Mouse (Mus musculus) midbrain, embryonic 14.5 days (tissue): ENCODE data around the gene Dlk1. TPM values are rescaled to one million over a fixed set of nuclear protein-coding genes. Genes with fewer than 3 reads are reported as not detected.
"Not testable (repeated sequence)": the region's sequence is repeated elsewhere in the genome, so short reads cannot be mapped to it uniquely, and the experiment has no call there.

Source experiments
- ATAC-seq: fragments of 200-750 bp; cut with Nextera tagmentation; 2 replicates; pipeline ENCODE4 v1.8.0; 2017; ENCODE audit warnings: moderate number of reproducible peaks, moderate library complexity; ENCODE audit not compliant: low FRiP score, low TSS enrichment
- DNase-seq: peaks from one replicate; pipeline ENCODE4 v3.0.0-alpha.2; 2015
- H3K27ac ChIP-seq: fragments of 300-500 bp; sonication (generic); replicated peaks from 2 replicates; pipeline ENCODE4 v1.5.1; 2014; ENCODE audit warnings: mild to moderate bottlenecking, low read depth, low read length, moderate library complexity
- H3K27me3 ChIP-seq: fragments of 300-500 bp; sonication (generic); 2 replicates; pipeline ENCODE4 v1.6.1; 2014; ENCODE audit warnings: low read length, control low read depth, mixed read lengths; ENCODE audit not compliant: control insufficient read depth, insufficient read depth
- H3K36me3 ChIP-seq: fragments of 300-500 bp; sonication (generic); 2 replicates; pipeline ENCODE4 v1.6.1; 2014; ENCODE audit warnings: low read length, control low read depth; ENCODE audit not compliant: control insufficient read depth, insufficient read depth
- H3K4me1 ChIP-seq: fragments of 300-500 bp; sonication (generic); 2 replicates; pipeline ENCODE4 v1.6.1; 2014; ENCODE audit warnings: mild to moderate bottlenecking, antibody characterized with exemption, low read length, control low read depth; ENCODE audit not compliant: control insufficient read depth, insufficient read depth
- H3K4me2 ChIP-seq: fragments of 300-500 bp; sonication (generic); 2 replicates; pipeline ENCODE4 v1.6.1; 2014; ENCODE audit warnings: mild to moderate bottlenecking, low read length, moderate library complexity
- H3K4me3 ChIP-seq: fragments of 300-500 bp; sonication (generic); replicated peaks from 2 replicates; pipeline ENCODE4 v1.5.1; 2014; ENCODE audit warnings: low read depth, low read length
- H3K9ac ChIP-seq: fragments of 300-500 bp; sonication (generic); replicated peaks from 2 replicates; pipeline ENCODE4 v1.6.1; 2014; ENCODE audit warnings: mild to moderate bottlenecking, low read length, moderate library complexity
- H3K9me3 ChIP-seq: fragments of 300-500 bp; sonication (generic); 2 replicates; pipeline ENCODE4 v1.6.1; 2016; ENCODE audit warnings: low read length, control low read depth, mixed read lengths; ENCODE audit not compliant: control insufficient read depth
- WGBS: fragments of 180-500 bp; shearing (Covaris S2); extraction: QIAGEN DNeasy Blood & Tissue Kit; methylation state at CpG from one replicate; pipeline ENCODE4 v1.1.7; 2014; 5-methylcytosine and 5-hydroxymethylcytosine counted together
- polyA plus RNA-seq: library from polyadenylated mRNA; unstranded; fragments of >200 nt; fragmentation: Nextera tagmentation; extraction: Ambion mirVana; gene quantifications from 2 replicates; pipeline ENCODE4 v1.2.1, GENCODE M21; 2014

Dlk1 gene
- polyA plus RNA-seq, 1 experiment from 2014 or later, result 51.4 TPM

DNA sequence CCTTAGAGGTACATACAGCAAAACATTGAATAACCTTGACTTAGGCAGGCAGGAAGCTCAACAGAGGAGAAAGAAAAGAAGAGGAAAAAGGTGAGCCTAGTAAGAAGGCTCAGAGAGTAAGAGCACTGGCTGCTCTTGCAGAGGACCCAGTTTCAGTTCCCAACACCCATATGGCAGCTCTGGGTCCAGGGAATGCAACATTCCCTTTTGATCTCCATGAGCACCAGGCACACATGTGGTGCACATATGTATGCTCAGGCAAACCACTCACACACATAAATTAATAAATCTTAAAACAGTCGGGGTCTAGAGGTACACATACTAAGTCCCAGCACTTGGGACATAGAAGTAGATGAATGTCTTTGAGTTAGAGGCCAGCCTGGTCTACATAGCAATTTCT, 33.9 kb downstream of the Dlk1 start:
- DNase-seq, ATAC-seq, H3K36me3 ChIP-seq, H3K4me3 ChIP-seq, H3K9ac ChIP-seq, H3K4me2 ChIP-seq, H3K4me1 ChIP-seq, H3K27me3 ChIP-seq, H3K9me3 ChIP-seq, H3K27ac ChIP-seq: not testable (repeated sequence)
- 81% methylated on average over 1 of the region's 1 CpGs for WGBS

DNA sequence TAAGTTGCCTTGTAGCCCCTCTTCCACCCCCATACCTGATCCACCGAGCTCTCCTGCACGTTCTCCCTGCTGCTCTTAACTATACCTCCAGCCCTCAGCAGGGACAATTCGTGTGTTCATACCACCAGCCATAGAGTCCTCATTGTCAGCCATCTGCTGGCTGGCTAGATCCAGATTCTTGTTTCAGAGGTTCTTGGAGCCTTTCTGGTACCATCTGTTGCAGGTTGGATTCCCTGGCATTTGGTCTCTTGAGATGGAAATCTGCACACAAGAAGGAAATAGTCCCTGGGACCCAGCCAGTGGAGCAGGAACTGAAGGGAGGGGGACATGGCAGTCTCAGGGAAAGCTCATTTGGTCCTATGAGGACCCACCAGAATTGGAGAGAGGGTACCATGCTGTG, 39.1 kb downstream of the Dlk1 start:
- ATAC-seq (no peak), DNase-seq (no peak)
- no peaks in the 10 kb centered on the region for H3K27me3 ChIP-seq
- no peak overlapping the region for H3K27ac ChIP-seq
- 80% methylated on average over 3 of the region's 3 CpGs for WGBS
- H3K9ac ChIP-seq, result no peak overlapping the region
- H3K4me1 ChIP-seq, result no peaks in the 10 kb centered on the region
- H3K4me2 ChIP-seq, result no peak overlapping the region
- no peaks in the 10 kb centered on the region for H3K36me3 ChIP-seq
- H3K9me3 ChIP-seq, result no peaks in the 10 kb centered on the region
- no peak overlapping the region for H3K4me3 ChIP-seq

DNA sequence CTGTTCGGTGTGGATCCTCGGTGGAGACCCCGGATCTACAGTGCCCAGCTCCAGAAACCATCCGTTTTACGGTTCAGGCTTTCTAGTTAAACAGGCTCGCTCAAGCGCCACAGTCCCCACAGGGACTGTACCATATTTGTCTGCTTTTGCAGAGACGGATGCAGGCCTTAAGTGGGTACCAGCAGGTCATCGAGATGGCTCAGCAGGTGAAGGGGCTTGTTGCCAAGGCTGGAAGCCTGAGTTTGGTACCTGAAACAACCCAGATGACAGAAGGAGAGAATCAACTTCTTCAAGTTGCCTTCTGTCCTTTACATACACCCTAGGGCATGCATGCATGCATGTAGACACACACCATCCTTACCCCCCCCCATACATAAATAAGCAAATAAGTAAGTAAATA, 40.8 kb downstream of the Dlk1 start:
- H3K27ac ChIP-seq, result no peak overlapping the region
- WGBS, result 91% methylated on average over 9 of the region's 9 CpGs
- no peaks in the 10 kb centered on the region for H3K4me1 ChIP-seq
- H3K9ac ChIP-seq, result no peak overlapping the region
- H3K4me3 ChIP-seq, result no peak overlapping the region
- H3K36me3 ChIP-seq, result no peaks in the 10 kb centered on the region
- H3K9me3 ChIP-seq, result no peaks in the 10 kb centered on the region
- no peaks in the 10 kb centered on the region for H3K27me3 ChIP-seq
- no peak overlapping the region for H3K4me2 ChIP-seq
- DNase-seq (no peak), ATAC-seq (no peak)

DNA sequence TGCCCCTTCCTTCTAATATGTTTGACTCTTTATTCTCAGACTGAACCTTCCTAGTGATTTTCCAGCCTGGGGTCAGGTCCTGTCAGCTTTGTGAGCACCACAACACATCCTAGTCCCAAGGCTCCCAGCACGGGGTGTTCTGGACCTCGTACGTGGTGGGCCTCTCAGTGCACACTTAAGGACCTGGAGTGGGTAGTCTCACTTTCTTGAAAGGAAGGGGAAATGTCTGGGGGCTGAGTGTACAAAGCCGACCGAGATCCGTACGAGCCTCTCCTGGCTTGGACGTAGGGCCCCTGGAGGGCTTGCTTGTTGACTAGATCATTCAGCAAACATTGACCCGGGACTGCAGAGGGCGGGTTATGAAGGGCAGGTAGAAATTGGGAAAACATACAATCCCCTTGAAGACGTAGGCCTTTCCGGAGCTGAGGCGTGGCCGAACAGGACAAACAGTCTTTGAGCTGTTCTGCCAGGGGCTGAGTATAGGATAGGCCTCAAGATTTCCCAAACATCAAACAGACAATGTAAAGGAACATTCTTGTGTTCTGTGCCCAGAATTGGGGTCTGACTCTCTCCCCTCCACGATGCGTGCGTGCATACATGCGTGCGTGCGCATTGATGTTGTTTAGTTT, 42.5 kb downstream of the Dlk1 start:
- DNase-seq, result no peak
- H3K9ac ChIP-seq, result no peak overlapping the region
- no peak overlapping the region for H3K4me2 ChIP-seq
- H3K27ac ChIP-seq, result no peak overlapping the region
- ATAC-seq, result no peak
- no peaks in the 10 kb centered on the region for H3K4me1 ChIP-seq
- 88% methylated on average over 20 of the region's 20 CpGs for WGBS
- H3K9me3 ChIP-seq, result no peaks in the 10 kb centered on the region
- no peak overlapping the region for H3K4me3 ChIP-seq
- H3K36me3 ChIP-seq, result no peaks in the 10 kb centered on the region
- no peaks in the 10 kb centered on the region for H3K27me3 ChIP-seq

DNA sequence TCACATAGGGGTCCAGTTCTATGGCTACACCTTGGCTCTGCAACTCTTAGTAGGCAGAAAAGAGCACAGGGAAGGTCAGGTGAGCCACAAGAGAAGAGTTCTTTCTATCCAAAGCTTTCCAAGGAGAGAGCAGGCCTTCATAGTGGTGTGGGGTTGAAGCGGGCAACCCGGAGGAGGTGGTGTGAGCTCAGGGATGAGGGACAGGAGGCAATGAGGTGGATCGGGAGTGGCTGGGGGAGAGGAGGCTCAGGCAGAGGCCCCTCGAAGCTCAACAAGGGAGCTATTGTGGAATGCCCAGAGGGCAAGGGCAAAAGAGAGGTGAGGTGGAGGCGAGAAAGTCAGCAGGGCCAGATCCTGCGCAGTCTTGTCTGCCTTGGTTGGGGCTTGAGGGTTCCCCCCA, 43.8 kb downstream of the Dlk1 start:
- DNase-seq (no peak), ATAC-seq (no peak)
- H3K27me3 ChIP-seq, result no peaks in the 10 kb centered on the region
- H3K9ac ChIP-seq, result no peak overlapping the region
- H3K4me3 ChIP-seq, result no peak overlapping the region
- no peaks in the 10 kb centered on the region for H3K9me3 ChIP-seq
- H3K27ac ChIP-seq, result no peak overlapping the region
- H3K4me1 ChIP-seq, result no peaks in the 10 kb centered on the region
- H3K4me2 ChIP-seq, result no peak overlapping the region
- WGBS, result 73% methylated on average over 6 of the region's 6 CpGs
- H3K36me3 ChIP-seq, result no peaks in the 10 kb centered on the region

DNA sequence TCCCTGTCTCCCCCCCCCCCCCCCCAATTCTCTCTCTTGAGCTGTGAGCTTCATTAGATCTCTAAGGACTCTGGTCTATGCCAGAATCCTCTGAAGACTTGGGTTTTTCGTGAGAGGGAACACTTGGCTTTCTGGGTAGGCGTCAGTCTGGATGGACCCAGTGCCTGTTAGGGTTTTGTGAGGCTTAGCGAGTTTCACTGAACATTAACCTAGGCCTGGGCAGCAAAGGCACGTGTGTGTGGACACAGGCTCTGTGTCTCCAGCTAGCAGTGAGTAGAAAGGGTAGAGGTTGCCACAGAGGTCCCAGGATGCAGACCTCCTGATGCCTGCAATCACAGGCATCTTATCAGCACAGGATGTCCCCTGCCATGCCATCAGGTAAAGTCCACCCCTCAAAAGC, 48.4 kb downstream of the Dlk1 start:
- DNase-seq (no peak), ATAC-seq (no peak)
- no peaks in the 10 kb centered on the region for H3K36me3 ChIP-seq
- H3K27ac ChIP-seq, result no peak overlapping the region
- no peaks in the 10 kb centered on the region for H3K4me1 ChIP-seq
- H3K4me2 ChIP-seq, result no peak overlapping the region
- H3K4me3 ChIP-seq, result no peak overlapping the region
- no peaks in the 10 kb centered on the region for H3K9me3 ChIP-seq
- WGBS, result 67% methylated on average over 4 of the region's 4 CpGs
- H3K9ac ChIP-seq, result no peak overlapping the region
- no peaks in the 10 kb centered on the region for H3K27me3 ChIP-seq

DNA sequence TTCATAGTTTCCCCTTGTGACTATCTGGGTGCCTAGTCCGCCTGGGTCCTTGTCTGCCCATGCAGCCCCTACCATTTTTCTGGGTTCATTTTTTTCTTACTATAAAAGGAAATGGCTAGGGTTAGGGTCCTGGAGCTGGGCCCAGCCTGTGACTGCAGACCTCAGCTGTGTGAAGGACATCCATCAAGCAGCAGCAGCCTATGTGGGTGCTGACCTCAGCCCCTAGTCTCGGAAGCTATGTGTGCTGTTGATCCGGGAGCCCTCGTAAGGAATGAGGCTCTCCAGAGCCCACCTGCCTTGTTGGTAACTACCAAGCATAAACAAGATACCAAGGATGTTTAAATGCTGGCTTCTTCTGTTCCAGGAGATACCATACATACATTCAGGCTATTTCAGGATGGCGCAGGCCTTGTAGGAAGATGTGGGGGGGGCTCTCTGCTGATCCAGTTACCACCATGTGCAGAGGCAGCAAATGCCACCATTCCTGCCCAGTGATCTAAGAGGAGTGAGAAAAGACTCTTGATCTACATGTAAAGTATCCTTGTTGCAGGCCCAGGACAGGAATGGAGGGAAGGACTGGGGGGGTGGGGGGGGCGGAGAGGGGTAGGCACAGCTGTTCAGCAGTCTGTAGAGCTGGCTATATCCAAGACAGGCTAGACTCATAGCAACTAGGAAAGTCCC, 49.9 kb downstream of the Dlk1 start:
- Histone ChIP-seq H3K4me1 (no peaks in the 10 kb centered on the region), H3K4me3 (no peak overlapping the region), H3K36me3 (no peaks in the 10 kb centered on the region), H3K4me2 (no peak overlapping the region), H3K27me3 (no peaks in the 10 kb centered on the region), H3K9ac (no peak overlapping the region), H3K27ac (no peak overlapping the region), H3K9me3 (no peaks in the 10 kb centered on the region)
- ATAC-seq, result no peak
- 97% methylated on average over 6 of the region's 6 CpGs for WGBS
- no peak for DNase-seq

DNA sequence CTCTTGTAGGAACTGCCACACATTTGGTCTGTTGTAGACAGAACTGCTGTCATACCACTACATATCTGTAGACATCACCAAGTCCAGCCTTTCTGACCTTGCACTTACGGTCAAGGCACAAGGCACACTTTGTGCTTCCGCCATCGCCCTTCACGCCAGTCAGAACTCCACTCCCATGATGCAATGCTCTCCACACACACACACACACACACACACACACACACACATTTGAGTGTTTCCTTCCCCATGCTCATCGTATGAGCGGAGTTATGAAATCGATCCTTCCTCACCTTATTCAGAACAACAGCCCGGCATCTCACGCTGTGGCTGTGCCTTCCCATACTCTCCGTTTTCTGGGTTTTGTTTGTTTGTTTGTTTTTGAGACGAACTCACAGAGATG, 55.1 kb downstream of the Dlk1 start:
- no peak overlapping the region for H3K27ac ChIP-seq
- no peak for ATAC-seq
- H3K36me3 ChIP-seq, result no peaks in the 10 kb centered on the region
- H3K4me1 ChIP-seq, result peaks cover 13% of the 10 kb centered on the region
- H3K9me3 ChIP-seq, result no peaks in the 10 kb centered on the region
- DNase-seq, result no peak
- WGBS, result 90% methylated on average over 11 of the region's 11 CpGs
- no peak overlapping the region for H3K4me3 ChIP-seq
- no peak overlapping the region for H3K9ac ChIP-seq
- H3K27me3 ChIP-seq, result no peaks in the 10 kb centered on the region
- no peak overlapping the region for H3K4me2 ChIP-seq
